Mouse (Mus musculus) embryonic fibroblast, embryonic 13.5 days (primary cell): ENCODE data around the gene Ptpre.

Source experiments
- CTCF ChIP-seq: IDR thresholded peaks from 2 replicates; pipeline ENCODE4 v1.5.1; 2011; ENCODE audit warnings: mild to moderate bottlenecking, control low read depth, low read length, moderate library complexity, borderline replicate concordance; ENCODE audit not compliant: insufficient read depth
- POLR2A ChIP-seq: IDR thresholded peaks from 2 replicates; pipeline ENCODE4 v1.6.1; 2011; ENCODE audit warnings: low read depth, mild to moderate bottlenecking, control low read depth, low read length, moderate library complexity

GRCm38 (mm10) chr7:135680334-135680733 is 143.1 kb downstream of the Ptpre start:
- TF ChIP-seq POLR2A (no peak), CTCF (0 out of 2 replicates have a peak, but pooled peaks have one; percentile 49)
